Mouse (Mus musculus) lung, postnatal 0 days (tissue): ENCODE data around the gene Prox2. TPM values are rescaled to one million over a fixed set of nuclear protein-coding genes. Genes with fewer than 3 reads are reported as not detected.
A peak's percentile ranks its signal among the peaks of the same experiment; 100 is the strongest.

Experiments
- ATAC-seq: fragments of 200-750 bp; cut with Nextera tagmentation; 2 replicates; pipeline ENCODE4 v1.8.0; 2017; ENCODE audit warnings: moderate library complexity
- DNase-seq: peaks from one replicate; pipeline ENCODE4 v3.0.0-alpha.2; 2016; ENCODE audit warnings: low spot score
- H3K27ac ChIP-seq: fragments of 300-500 bp; sonication (generic); 2 replicates; pipeline ENCODE4 v1.5.1; 2014; ENCODE audit warnings: antibody characterized with exemption, mild to moderate bottlenecking, low read length, mixed read lengths
- H3K27me3 ChIP-seq: fragments of 300-500 bp; sonication (generic); replicated peaks from 2 replicates; pipeline ENCODE4 v1.6.1; 2014; ENCODE audit warnings: low read length, mixed read lengths; ENCODE audit not compliant: insufficient read depth
- H3K36me3 ChIP-seq: fragments of 300-500 bp; sonication (generic); 2 replicates; pipeline ENCODE4 v1.6.1; 2014; ENCODE audit warnings: low read length, mixed read lengths; ENCODE audit not compliant: insufficient read depth
- H3K4me1 ChIP-seq: fragments of 300-500 bp; sonication (generic); 2 replicates; pipeline ENCODE4 v1.6.1; 2014; ENCODE audit warnings: antibody characterized with exemption, low read depth, low read length, mixed read lengths; ENCODE audit not compliant: insufficient read depth
- H3K4me2 ChIP-seq: fragments of 300-500 bp; sonication (generic); replicated peaks from 2 replicates; pipeline ENCODE4 v1.6.1; 2014; ENCODE audit warnings: low read depth, mild to moderate bottlenecking, low read length, moderate library complexity, mixed read lengths
- H3K4me3 ChIP-seq: fragments of 300-500 bp; sonication (generic); 2 replicates; pipeline ENCODE4 v1.5.1; 2014; ENCODE audit warnings: low read depth, low read length
- H3K9ac ChIP-seq: fragments of 300-500 bp; sonication (generic); replicated peaks from 2 replicates; pipeline ENCODE4 v1.6.1; 2014; ENCODE audit warnings: low read depth, mild to moderate bottlenecking
- H3K9me3 ChIP-seq: fragments of 300-500 bp; sonication (generic); 2 replicates; pipeline ENCODE4 v1.6.1; 2016; ENCODE audit warnings: low read length, mixed read lengths
- CTCF ChIP-seq: IDR thresholded peaks from 2 replicates; pipeline ENCODE4 v1.5.1; 2016; ENCODE audit warnings: antibody characterized with exemption, mild to moderate bottlenecking
- EP300 ChIP-seq: IDR thresholded peaks from 2 replicates; pipeline ENCODE4 v1.6.1; 2016; ENCODE audit warnings: antibody characterized with exemption, mild to moderate bottlenecking, control low read depth
- WGBS: fragments of 180-500 bp; shearing (Covaris S2); extraction: QIAGEN DNeasy Blood & Tissue Kit; methylation state at CpG from one replicate; pipeline ENCODE4 v1.1.7; 2014; 5-methylcytosine and 5-hydroxymethylcytosine counted together
- polyA plus RNA-seq: library from polyadenylated mRNA; unstranded; fragments of >200 nt; fragmentation: Nextera tagmentation; extraction: Ambion mirVana; gene quantifications from 2 replicates; pipeline ENCODE4 v1.2.1, GENCODE M21; 2015

Prox2 gene
- polyA plus RNA-seq, 1 experiment from 2014 or later = 3.7 TPM

DNA sequence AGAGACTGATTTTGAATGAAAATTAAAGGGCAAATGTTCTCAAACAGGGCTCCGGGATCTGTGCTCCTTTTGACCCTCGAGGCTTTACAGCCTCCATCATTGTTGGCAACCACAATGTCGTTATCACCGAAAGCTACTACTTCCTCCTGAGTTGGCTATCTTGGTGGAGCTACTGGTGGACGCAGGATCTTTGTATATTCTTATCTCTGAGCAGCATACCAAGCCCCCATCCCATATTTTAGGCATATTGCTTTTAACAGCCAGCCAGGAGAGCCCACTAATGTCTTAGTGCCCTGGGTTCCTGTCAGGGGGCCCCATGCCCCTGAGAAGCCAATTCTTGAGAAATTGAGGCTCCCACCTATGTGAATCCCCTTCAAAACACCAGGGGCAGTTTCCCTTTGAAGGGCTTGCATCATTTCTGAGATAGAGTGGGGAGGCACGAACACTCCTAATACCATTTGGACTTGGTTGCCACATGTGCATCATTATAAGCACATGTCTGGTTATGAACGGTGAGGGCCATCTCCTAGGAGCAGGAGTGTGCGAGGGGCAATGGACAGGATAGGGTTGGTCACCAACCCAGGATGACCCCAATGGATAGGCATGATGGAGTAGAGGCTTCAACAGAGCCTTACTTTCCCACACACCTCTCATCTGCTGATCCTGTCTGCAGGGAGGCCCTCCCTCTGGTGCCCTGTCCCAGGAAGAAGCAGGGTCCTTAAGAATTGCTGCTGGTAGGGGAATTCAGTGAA lies 23.7 kb upstream of the Prox2 start:
- H3K36me3 ChIP-seq = peaks cover 49% of the 10 kb centered on the region
- no peaks in the 10 kb centered on the region for H3K27me3 ChIP-seq
- DNase-seq (no peak), ATAC-seq (no peak)
- WGBS = 82% methylated on average over 8 of the region's 8 CpGs
- no peak overlapping the region for H3K9ac ChIP-seq
- no peaks in the 10 kb centered on the region for H3K9me3 ChIP-seq
- H3K4me1 ChIP-seq = no peaks in the 10 kb centered on the region; the same call in 1 of the 2 replicates
- no peak overlapping the region for H3K27ac ChIP-seq
- TF ChIP-seq EP300 (no peak), CTCF (no peak)
- H3K4me3 ChIP-seq = no peak overlapping the region
- H3K4me2 ChIP-seq = no peak overlapping the region

DNA sequence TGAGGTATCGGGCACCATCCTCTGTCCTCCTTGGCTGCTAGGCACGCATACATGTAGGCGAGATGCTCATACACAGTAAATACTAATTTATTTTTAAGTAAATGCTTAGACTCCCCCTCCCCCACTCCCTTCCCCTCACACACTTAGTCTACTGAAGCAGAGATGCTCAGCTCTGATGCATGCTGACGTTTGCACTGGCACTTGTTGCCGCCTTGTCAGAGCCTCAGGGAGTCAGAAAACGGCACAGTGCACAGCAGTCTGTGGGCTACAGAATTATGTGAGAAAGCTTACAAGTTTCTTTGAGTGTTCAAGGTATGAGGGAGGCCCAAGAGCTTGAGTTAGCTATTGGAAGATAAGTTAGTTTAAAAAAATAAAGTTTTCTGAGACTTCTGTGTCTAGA lies 20.8 kb upstream of the Prox2 start:
- Histone ChIP-seq H3K9ac (no peak overlapping the region), H3K27ac (no peak overlapping the region), H3K4me3 (no peak overlapping the region), H3K27me3 (no peaks in the 10 kb centered on the region), H3K9me3 (no peaks in the 10 kb centered on the region), H3K4me2 (no peak overlapping the region), H3K36me3 (peaks cover 67% of the 10 kb centered on the region), H3K4me1 (no peaks in the 10 kb centered on the region; the same call in 1 of the 2 replicates)
- no peak for TF ChIP-seq CTCF
- TF ChIP-seq EP300 = no peak
- DNase-seq = no peak
- ATAC-seq = no peak
- 85% methylated on average over 6 of the region's 6 CpGs for WGBS

DNA sequence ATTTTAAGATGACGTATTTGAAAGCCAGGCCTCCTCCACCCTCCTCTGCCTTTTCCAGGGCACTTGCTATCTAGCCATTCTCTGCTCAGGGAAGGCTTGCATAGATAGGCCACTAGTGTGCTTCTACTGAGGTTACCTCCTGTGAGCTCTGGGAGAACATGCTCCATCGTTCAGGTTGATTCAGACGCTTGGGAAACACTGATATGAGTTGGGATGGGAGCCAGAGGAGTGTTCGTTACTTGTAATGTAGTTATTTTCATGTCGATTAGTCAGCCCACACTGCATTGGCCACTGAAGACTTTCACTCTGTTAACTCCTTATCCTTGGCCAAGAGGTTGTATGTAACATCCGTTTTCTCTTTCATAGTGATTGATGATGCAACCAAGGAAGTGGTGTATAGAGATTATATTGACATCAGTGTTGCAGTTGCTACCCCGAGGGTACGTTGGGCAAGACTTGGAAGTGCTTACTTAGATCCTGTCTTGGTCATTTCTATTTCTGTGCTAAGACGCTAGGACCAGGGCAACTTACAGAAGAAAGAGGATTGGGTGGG lies 18.9 kb upstream of the Prox2 start:
- DNase-seq = peak; percentile 37
- no peak overlapping the region for H3K27ac ChIP-seq
- H3K9ac ChIP-seq = no peak overlapping the region
- no peaks in the 10 kb centered on the region for H3K9me3 ChIP-seq
- H3K36me3 ChIP-seq = peaks cover 68% of the 10 kb centered on the region
- no peak for TF ChIP-seq CTCF
- TF ChIP-seq EP300 = no peak
- H3K4me1 ChIP-seq = no peaks in the 10 kb centered on the region
- ATAC-seq = no peak
- no peak overlapping the region for H3K4me2 ChIP-seq
- no peak overlapping the region for H3K4me3 ChIP-seq
- H3K27me3 ChIP-seq = no peaks in the 10 kb centered on the region
- WGBS = 85% methylated on average over 9 of the region's 9 CpGs

DNA sequence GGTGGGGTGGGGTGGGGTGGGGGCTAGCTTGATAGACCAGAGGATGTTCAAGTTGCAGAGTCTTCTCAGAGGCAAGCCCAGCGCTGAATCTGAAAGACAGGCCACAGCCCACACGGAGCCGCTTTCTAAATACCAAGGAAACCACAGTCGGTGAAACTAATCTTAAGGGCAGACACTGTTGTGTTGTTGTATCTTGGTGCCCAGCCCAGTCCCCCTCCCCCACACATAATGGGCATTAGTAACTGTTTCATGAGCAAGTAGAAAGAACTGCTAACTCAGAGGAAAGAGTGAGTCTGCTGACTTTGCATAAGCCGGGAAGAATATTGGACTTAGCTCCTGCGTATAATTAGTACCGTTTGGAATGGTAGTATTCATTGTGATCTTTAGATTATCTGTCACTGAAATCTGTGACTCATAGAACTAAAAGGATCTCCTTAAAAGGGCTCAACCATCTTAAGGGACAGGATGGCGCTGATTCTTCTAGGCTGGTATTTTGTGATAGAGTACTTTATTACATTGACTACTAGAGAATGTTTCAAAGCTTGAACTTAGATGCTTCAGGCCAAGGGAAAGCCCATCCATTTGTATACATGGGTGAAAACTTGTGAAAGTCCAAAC lies 16.5 kb upstream of the Prox2 start:
- Histone ChIP-seq H3K4me1 (no peaks in the 10 kb centered on the region), H3K27me3 (no peaks in the 10 kb centered on the region), H3K27ac (no peak overlapping the region), H3K9ac (no peak overlapping the region), H3K36me3 (peaks cover 68% of the 10 kb centered on the region), H3K9me3 (no peaks in the 10 kb centered on the region), H3K4me3 (no peak overlapping the region), H3K4me2 (no peak overlapping the region)
- 85% methylated on average over 8 of the region's 8 CpGs for WGBS
- ATAC-seq (no peak), DNase-seq (no peak)
- TF ChIP-seq CTCF (no peak), EP300 (no peak)

DNA sequence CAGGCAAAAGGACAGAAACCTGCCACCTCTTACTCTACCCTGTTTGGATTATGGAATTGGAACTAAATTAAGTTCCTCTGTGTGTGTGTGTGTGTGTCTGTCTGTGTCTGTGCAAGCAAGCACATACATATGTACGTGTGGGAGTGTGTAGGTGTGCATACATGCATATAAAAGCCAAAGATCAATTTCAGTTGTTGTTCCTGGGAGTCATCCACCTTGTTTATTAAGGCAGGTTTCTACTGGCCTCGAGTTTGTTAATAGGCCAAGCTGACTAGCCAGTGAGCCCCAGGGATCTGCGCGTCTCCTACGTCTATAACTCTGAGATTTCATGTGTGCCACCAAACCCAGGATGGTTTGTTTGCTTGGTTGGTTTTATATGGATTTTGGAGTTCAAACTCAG lies 14.2 kb upstream of the Prox2 start:
- no peak overlapping the region for H3K27ac ChIP-seq
- WGBS = 95% methylated on average over 5 of the region's 5 CpGs
- no peaks in the 10 kb centered on the region for H3K9me3 ChIP-seq
- no peak for TF ChIP-seq CTCF
- TF ChIP-seq EP300 = no peak
- H3K4me2 ChIP-seq = no peak overlapping the region
- no peak overlapping the region for H3K4me3 ChIP-seq
- H3K27me3 ChIP-seq = no peaks in the 10 kb centered on the region
- no peak overlapping the region for H3K9ac ChIP-seq
- ATAC-seq (no peak), DNase-seq (no peak)
- H3K4me1 ChIP-seq = no peaks in the 10 kb centered on the region
- peaks cover 61% of the 10 kb centered on the region for H3K36me3 ChIP-seq

DNA sequence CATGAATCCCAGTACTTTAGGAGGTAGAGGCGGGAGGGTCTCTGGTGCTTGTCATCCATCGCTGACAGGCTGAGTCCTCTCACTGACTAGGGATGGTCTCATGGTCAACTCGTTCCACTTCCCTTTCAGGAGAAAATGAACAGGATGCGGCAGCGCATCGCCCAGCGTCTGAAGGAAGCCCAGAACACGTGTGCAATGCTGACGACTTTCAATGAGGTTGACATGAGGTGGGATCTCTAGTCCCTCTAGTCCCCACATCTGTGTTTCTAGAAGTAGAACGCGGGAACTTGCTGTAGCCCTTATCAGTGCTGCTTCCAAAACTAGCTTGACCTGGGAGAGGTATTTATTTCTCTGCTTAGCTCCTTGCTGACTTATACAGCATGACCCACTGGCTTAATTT lies 13.1 kb upstream of the Prox2 start:
- WGBS = 91% methylated on average over 11 of the region's 11 CpGs
- Histone ChIP-seq H3K27me3 (no peaks in the 10 kb centered on the region), H3K4me1 (no peaks in the 10 kb centered on the region), H3K4me3 (no peak overlapping the region), H3K36me3 (peaks cover 62% of the 10 kb centered on the region), H3K27ac (no peak overlapping the region), H3K9ac (no peak overlapping the region), H3K9me3 (no peaks in the 10 kb centered on the region), H3K4me2 (no peak overlapping the region)
- ATAC-seq (no peak), DNase-seq (no peak)
- TF ChIP-seq EP300 (no peak), CTCF (no peak)
